In genomic region chr12:29090451-29090850, GRCm38 (mm10) we compare ENCODE assay signal across 23 mouse cellular contexts.
DNase-seq lines count a peak whose midpoint lies in the region; ATAC-seq lines count a peak whose summit lies in the region.
"Had no signal": no experiment of that assay in that cellular context is flagged by ENCODE, and none has a peak within 500 bp of the region (broad histone marks: within the 10 kb centered on the region; RNA-seq: fewer than 3 reads in every experiment).

No protein-coding gene starts in this region.

- H3K27ac ChIP-seq in forebrain, embryonic 12.5 days: 0 out of 2 replicates have a peak overlapping the region, but pooled peaks have one; percentile 42
- no peak overlapping the region for H3K27ac ChIP-seq in forebrain, embryonic 15.5 days (replicated peaks)
- H3K27ac ChIP-seq in hindbrain, embryonic 14.5 days: peak overlapping the region; percentile 43; the same call in 1 of the 2 replicates
- H3K27ac ChIP-seq in hindbrain, embryonic 10.5 days: no peak overlapping the region
- 0 out of 2 replicates have a peak overlapping the region, but pooled peaks have one; percentile 15 for H3K27ac ChIP-seq in kidney, embryonic 15.5 days
- peak overlapping the region; percentile 39; the same call in 1 of the 2 replicates for H3K27ac ChIP-seq in neural tube, embryonic 13.5 days (replicated peaks)
- H3K27ac ChIP-seq: embryonic facial prominence, embryonic 13.5 days; limb, embryonic 10.5 days; limb, embryonic 15.5 days; liver, embryonic 15.5 days; neural tube, embryonic 12.5 days had no signal

- H3K4me3 ChIP-seq in forebrain, embryonic 12.5 days (replicated peaks): no peak overlapping the region
- H3K4me3 ChIP-seq in forebrain, embryonic 15.5 days: no peak overlapping the region
- H3K4me3 ChIP-seq in hindbrain, embryonic 14.5 days (replicated peaks; ENCODE audit: low read length): no peak overlapping the region
- H3K4me3 ChIP-seq in hindbrain, embryonic 10.5 days: no peak overlapping the region
- H3K4me3 ChIP-seq in kidney, embryonic 15.5 days (replicated peaks): no peak overlapping the region
- no peak overlapping the region for H3K4me3 ChIP-seq in neural tube, embryonic 13.5 days
- H3K4me3 ChIP-seq: embryonic facial prominence, embryonic 13.5 days; limb, embryonic 10.5 days; limb, embryonic 15.5 days; liver, embryonic 15.5 days; neural tube, embryonic 12.5 days had no signal

- no peak overlapping the region for H3K9ac ChIP-seq in forebrain, embryonic 12.5 days
- H3K9ac ChIP-seq in forebrain, embryonic 15.5 days (replicated peaks): no peak overlapping the region
- H3K9ac ChIP-seq in hindbrain, embryonic 14.5 days: no peak overlapping the region
- H3K9ac ChIP-seq in kidney, embryonic 15.5 days: no peak overlapping the region
- H3K9ac ChIP-seq in neural tube, embryonic 13.5 days: no peak overlapping the region
- H3K9ac ChIP-seq: embryonic facial prominence, embryonic 13.5 days; limb, embryonic 15.5 days; liver, embryonic 15.5 days; lung, embryonic 14.5 days; neural tube, embryonic 12.5 days had no signal

- peaks cover 38% of the 10 kb centered on the region for H3K27me3 ChIP-seq in forebrain, embryonic 12.5 days
- no peaks in the 10 kb centered on the region for H3K27me3 ChIP-seq in forebrain, embryonic 15.5 days
- H3K27me3 ChIP-seq in hindbrain, embryonic 14.5 days (ENCODE audit: control insufficient read depth, insufficient read depth, low read length): no peaks in the 10 kb centered on the region
- H3K27me3 ChIP-seq in hindbrain, embryonic 10.5 days (ENCODE audit: insufficient read depth, poor library complexity, severe bottlenecking): peaks cover 12% of the 10 kb centered on the region; the same call in 1 of the 2 replicates
- no peaks in the 10 kb centered on the region for H3K27me3 ChIP-seq in kidney, embryonic 15.5 days
- no peaks in the 10 kb centered on the region for H3K27me3 ChIP-seq in neural tube, embryonic 13.5 days
- H3K27me3 ChIP-seq: embryonic facial prominence, embryonic 13.5 days; limb, embryonic 15.5 days; liver, embryonic 15.5 days; neural tube, embryonic 12.5 days had no signal

- WGBS in forebrain, embryonic 12.5 days: 64% methylated on average over 5 of the region's 5 CpGs
- WGBS in forebrain, embryonic 15.5 days: 50% methylated on average over 5 of the region's 5 CpGs
- 89% methylated on average over 5 of the region's 5 CpGs for WGBS in hindbrain, embryonic 14.5 days
- WGBS in hindbrain, embryonic 10.5 days: 83% methylated on average over 5 of the region's 5 CpGs
- WGBS in kidney, embryonic 15.5 days: 62% methylated on average over 5 of the region's 5 CpGs
- 69% methylated on average over 5 of the region's 5 CpGs for WGBS in neural tube, embryonic 13.5 days

- no peaks in the 10 kb centered on the region for H3K9me3 ChIP-seq in forebrain, embryonic 12.5 days
- no peaks in the 10 kb centered on the region for H3K9me3 ChIP-seq in forebrain, embryonic 15.5 days
- H3K9me3 ChIP-seq in hindbrain, embryonic 14.5 days (ENCODE audit: control insufficient read depth, low read length): no peaks in the 10 kb centered on the region
- H3K9me3 ChIP-seq in hindbrain, embryonic 10.5 days: no peaks in the 10 kb centered on the region
- H3K9me3 ChIP-seq in kidney, embryonic 15.5 days (replicated peaks): no peaks in the 10 kb centered on the region
- H3K9me3 ChIP-seq in neural tube, embryonic 13.5 days: no peaks in the 10 kb centered on the region
- H3K9me3 ChIP-seq: embryonic facial prominence, embryonic 13.5 days; limb, embryonic 10.5 days; limb, embryonic 15.5 days; liver, embryonic 15.5 days; neural tube, embryonic 12.5 days had no signal

- no peak for ATAC-seq in forebrain, embryonic 12.5 days (ENCODE audit: low FRiP score)
- no peak for ATAC-seq in forebrain, embryonic 15.5 days (replicated peaks)
- ATAC-seq in hindbrain, embryonic 14.5 days (ENCODE audit: low FRiP score): no peak
- ATAC-seq in kidney, embryonic 15.5 days (replicated peaks; ENCODE audit: low FRiP score): no peak
- no peak for ATAC-seq in neural tube, embryonic 13.5 days (ENCODE audit: low read depth)
- ATAC-seq: intestine, postnatal 0 days had no signal

- H3K36me3 ChIP-seq in forebrain, embryonic 12.5 days (replicated peaks): no peaks in the 10 kb centered on the region
- no peaks in the 10 kb centered on the region for H3K36me3 ChIP-seq in forebrain, embryonic 15.5 days
- H3K36me3 ChIP-seq in hindbrain, embryonic 14.5 days (replicated peaks; ENCODE audit: control insufficient read depth, insufficient read depth): no peaks in the 10 kb centered on the region
- H3K36me3 ChIP-seq in hindbrain, embryonic 10.5 days: no peaks in the 10 kb centered on the region
- no peaks in the 10 kb centered on the region for H3K36me3 ChIP-seq in kidney, embryonic 15.5 days
- no peaks in the 10 kb centered on the region for H3K36me3 ChIP-seq in neural tube, embryonic 13.5 days
- H3K36me3 ChIP-seq: embryonic facial prominence, embryonic 13.5 days; G1E; limb, embryonic 10.5 days; limb, embryonic 15.5 days; liver, embryonic 15.5 days; neural tube, embryonic 12.5 days had no signal

- no peak for DNase-seq in hindbrain, embryonic 14.5 days (ENCODE audit: low spot score)
- DNase-seq in hindbrain, embryonic 10.5 days (ENCODE audit: low spot score): no peak
- DNase-seq in kidney, postnatal 25 days: no peak
- DNase-seq in neural tube, embryonic 10.5 days (ENCODE audit: extremely low spot score, low spot score): no peak
- DNase-seq: adrenal gland, adult 8-10 months; cerebellum, adult 8-10 months; cerebellum, postnatal 25 days; heart, postnatal 14 days; lung, postnatal 14 days; thymus, adult 2 months; thymus, postnatal 36 days had no signal

- H3K4me2 ChIP-seq in forebrain, embryonic 12.5 days: no peak overlapping the region
- H3K4me2 ChIP-seq in forebrain, embryonic 15.5 days (replicated peaks): no peak overlapping the region
- H3K4me2 ChIP-seq in hindbrain, embryonic 14.5 days (replicated peaks): no peak overlapping the region
- no peak overlapping the region for H3K4me2 ChIP-seq in kidney, embryonic 15.5 days
- no peak overlapping the region for H3K4me2 ChIP-seq in neural tube, embryonic 13.5 days
- H3K4me2 ChIP-seq: embryonic facial prominence, embryonic 13.5 days; limb, embryonic 15.5 days; liver, embryonic 15.5 days; lung, embryonic 14.5 days; neural tube, embryonic 12.5 days had no signal

- peaks cover 25% of the 10 kb centered on the region for H3K4me1 ChIP-seq in forebrain, embryonic 12.5 days
- peaks cover 20% of the 10 kb centered on the region for H3K4me1 ChIP-seq in forebrain, embryonic 15.5 days
- peaks cover 8% of the 10 kb centered on the region for H3K4me1 ChIP-seq in hindbrain, embryonic 14.5 days (replicated peaks; ENCODE audit: control insufficient read depth, insufficient read depth, low read length)
- H3K4me1 ChIP-seq in hindbrain, embryonic 10.5 days (replicated peaks): peaks cover 9% of the 10 kb centered on the region
- peaks cover 15% of the 10 kb centered on the region for H3K4me1 ChIP-seq in kidney, embryonic 15.5 days
- H3K4me1 ChIP-seq in neural tube, embryonic 13.5 days (replicated peaks): peaks cover 22% of the 10 kb centered on the region
- H3K4me1 ChIP-seq: limb, embryonic 15.5 days; liver, embryonic 15.5 days had no signal

Comparison
In these comparisons a context has a peak if more than half of its experiments do, and no peak if none do; other contexts are left out.
1. H3K27ac ChIP-seq: peak in forebrain, embryonic 12.5 days (single experiment), hindbrain, embryonic 14.5 days (single experiment), kidney, embryonic 15.5 days (single experiment) and neural tube, embryonic 13.5 days (single experiment); none in forebrain, embryonic 15.5 days (single experiment) and hindbrain, embryonic 10.5 days (single experiment).